Mouse (Mus musculus): ENCODE data around the gene Zc3h10. TPM values are rescaled to one million over a fixed set of nuclear protein-coding genes. Genes with fewer than 3 reads are reported as not detected.

Gene Zc3h10
- polyA plus RNA-seq, 1 experiment, result 15.2 TPM

DNA sequence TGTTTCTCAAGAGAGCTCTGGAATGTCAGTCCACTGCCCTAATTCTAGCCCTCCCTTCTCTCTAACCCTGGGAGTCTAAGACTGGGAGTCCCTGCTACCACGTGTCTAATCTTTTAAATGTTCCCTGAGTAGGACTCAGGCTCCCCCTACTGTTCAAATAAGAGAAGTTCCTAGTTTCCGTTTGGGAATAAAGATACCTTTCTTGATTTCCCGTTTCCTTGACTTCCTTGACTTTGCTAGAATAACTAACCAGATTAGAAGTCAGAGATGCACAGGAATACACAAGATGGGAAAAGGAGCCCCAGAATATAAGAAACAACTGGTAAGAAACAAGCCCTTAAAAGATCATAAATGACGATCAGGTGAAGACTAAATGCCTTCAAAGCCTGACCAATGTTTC, 1.2 kb downstream of the Zc3h10 start:
- WGBS, result 3% methylated on average over 4 of the region's 4 CpGs
- no peak for TF ChIP-seq CTCF (IDR thresholded peaks at IDR 0.05; ENCODE audit: extremely low read depth, insufficient read length, insufficient replicate concordance, low read depth, low read length)
- no peak for TF ChIP-seq POLR2A (IDR thresholded peaks at IDR 0.05; ENCODE audit: low read depth, low read length)

DNA sequence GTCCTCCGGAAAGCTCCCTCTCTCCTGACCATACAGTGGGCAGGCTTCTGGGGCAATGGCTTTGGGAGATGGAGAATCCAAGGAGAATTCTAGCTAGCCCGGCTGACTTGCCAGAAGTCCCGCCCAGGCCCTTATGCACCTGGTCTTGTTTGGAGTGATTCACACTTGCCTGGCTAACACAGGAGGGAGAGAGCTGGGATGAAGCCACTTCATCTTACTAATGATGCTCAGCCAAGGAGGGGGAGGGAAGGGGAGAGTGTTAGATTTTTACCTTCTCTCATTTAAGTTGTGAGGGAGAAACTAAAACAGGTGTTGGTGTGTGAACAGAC, 2.0 kb downstream of the Zc3h10 start:
- Histone ChIP-seq H3K4me3 (ENCODE audit: low read depth, low read length) (no peak overlapping the region), H3K36me3 (ENCODE audit: control insufficient read depth, insufficient read depth, low read length) (peaks cover 24% of the 10 kb centered on the region), H3K27me3 (ENCODE audit: control insufficient read depth, insufficient read depth, low read length) (no peaks in the 10 kb centered on the region), H3K27ac (ENCODE audit: insufficient read depth, low read depth, low read length) (no peak overlapping the region), H3K4me1 (ENCODE audit: control insufficient read depth, insufficient read depth, insufficient read length, low read length) (peaks cover 2% of the 10 kb centered on the region; the same call in 1 of the 2 replicates)
- TF ChIP-seq POLR2A (IDR thresholded peaks at IDR 0.05; ENCODE audit: low read depth, low read length) (no peak), CTCF (IDR thresholded peaks at IDR 0.05; ENCODE audit: extremely low read depth, insufficient read length, insufficient replicate concordance, low read depth, low read length) (no peak)
- WGBS, result 73% methylated on average over 3 of the region's 3 CpGs

More for the DNA sequence above, 1.2 kb downstream of the Zc3h10 start:
- Histone ChIP-seq H3K27ac (ENCODE audit: insufficient read depth, low read depth, low read length) (peak overlapping the region; percentile 87), H3K36me3 (ENCODE audit: control insufficient read depth, insufficient read depth, low read length) (peaks cover 24% of the 10 kb centered on the region), H3K4me3 (ENCODE audit: low read depth, low read length) (no peak overlapping the region), H3K4me1 (ENCODE audit: control insufficient read depth, insufficient read depth, insufficient read length, low read length) (peaks cover 2% of the 10 kb centered on the region; the same call in 1 of the 2 replicates), H3K27me3 (ENCODE audit: control insufficient read depth, insufficient read depth, low read length) (no peaks in the 10 kb centered on the region)

DNA sequence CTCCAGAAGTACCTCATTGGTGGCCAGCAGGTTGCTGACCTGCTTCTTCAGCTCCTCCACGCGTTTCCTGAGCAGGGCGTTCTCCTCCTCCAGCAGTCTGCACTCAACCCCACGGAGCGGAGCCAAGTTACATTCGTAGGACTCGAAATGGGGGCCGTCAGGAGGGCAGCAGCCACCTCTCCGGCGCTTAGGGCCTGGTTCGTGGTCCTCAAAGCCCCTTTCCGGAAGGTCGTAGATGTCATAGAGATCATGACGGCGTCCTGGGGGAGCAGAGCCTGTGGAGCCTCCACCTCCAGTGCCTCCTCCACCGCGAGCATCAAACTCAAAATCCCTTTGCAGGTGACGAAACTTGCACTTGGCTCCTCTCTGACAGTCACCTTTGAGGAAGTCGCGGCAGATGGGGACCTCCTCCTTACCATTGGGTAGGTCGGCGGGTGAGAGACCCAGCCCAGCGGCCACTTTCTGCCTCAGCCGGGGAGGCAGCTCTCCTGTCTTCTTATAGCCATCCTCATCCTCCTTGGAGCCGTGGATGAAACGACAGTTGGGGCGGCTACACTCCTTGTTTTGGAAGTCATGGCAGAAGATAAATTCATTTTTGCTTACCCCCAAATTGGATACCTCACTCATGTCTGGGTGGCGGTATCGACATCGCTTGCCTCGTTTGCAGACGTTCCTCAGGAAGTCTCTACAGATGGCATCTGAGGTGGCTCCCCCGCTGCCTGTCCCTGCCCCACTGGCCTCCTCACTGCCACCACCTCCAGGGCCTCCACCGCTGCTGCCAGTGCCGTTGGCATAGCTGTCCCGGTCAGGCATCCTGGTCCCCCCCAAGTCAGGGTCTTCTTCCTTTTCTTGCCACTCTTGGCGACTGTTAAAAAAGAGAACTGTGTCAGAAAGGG, 2.7 kb downstream of the Zc3h10 start:
- Histone ChIP-seq H3K27me3 (ENCODE audit: control insufficient read depth, insufficient read depth, low read length) (no peaks in the 10 kb centered on the region), H3K36me3 (ENCODE audit: control insufficient read depth, insufficient read depth, low read length) (peaks cover 24% of the 10 kb centered on the region), H3K4me3 (ENCODE audit: low read depth, low read length) (no peak overlapping the region), H3K4me1 (ENCODE audit: control insufficient read depth, insufficient read depth, insufficient read length, low read length) (peaks cover 2% of the 10 kb centered on the region; the same call in 1 of the 2 replicates), H3K27ac (ENCODE audit: insufficient read depth, low read depth, low read length) (no peak overlapping the region)
- TF ChIP-seq POLR2A (IDR thresholded peaks at IDR 0.05; ENCODE audit: low read depth, low read length) (no peak), CTCF (IDR thresholded peaks at IDR 0.05; ENCODE audit: extremely low read depth, insufficient read length, insufficient replicate concordance, low read depth, low read length) (no peak)
- WGBS, result 93% methylated on average over 37 of the region's 37 CpGs

DNA sequence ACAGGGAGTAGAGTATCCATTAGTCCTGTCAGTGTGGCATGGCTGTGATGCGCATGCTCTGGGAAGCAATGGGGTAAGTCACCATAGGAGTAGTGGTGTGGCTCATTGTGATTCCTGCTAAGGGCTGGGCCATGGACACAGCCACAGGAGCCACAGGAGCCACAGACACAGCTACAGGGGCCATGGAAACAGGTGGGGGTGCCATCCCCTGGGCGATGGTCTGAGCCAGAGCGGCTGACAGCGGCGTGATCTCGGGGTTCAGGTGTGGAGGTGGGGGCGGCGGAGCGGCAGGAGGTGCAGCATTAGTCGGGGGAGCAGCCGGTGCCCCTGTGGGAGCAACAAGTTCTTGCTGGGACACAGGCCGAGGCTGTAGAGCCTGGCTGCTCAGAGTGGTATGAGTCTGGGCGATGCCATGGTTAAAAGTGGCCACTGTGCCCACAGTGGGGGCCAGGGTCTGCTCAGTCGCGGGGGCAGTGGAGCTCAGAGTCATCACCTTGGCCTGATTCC, 3.4 kb downstream of the Zc3h10 start:
- peaks cover 24% of the 10 kb centered on the region for H3K36me3 ChIP-seq (ENCODE audit: control insufficient read depth, insufficient read depth, low read length)
- no peaks in the 10 kb centered on the region for H3K4me1 ChIP-seq (ENCODE audit: control insufficient read depth, insufficient read depth, insufficient read length, low read length)
- no peaks in the 10 kb centered on the region for H3K27me3 ChIP-seq (ENCODE audit: control insufficient read depth, insufficient read depth, low read length)
- H3K27ac ChIP-seq (ENCODE audit: insufficient read depth, low read depth, low read length), result no peak overlapping the region
- TF ChIP-seq POLR2A (IDR thresholded peaks at IDR 0.05; ENCODE audit: low read depth, low read length) (no peak), CTCF (IDR thresholded peaks at IDR 0.05; ENCODE audit: extremely low read depth, insufficient read length, insufficient replicate concordance, low read depth, low read length) (no peak)
- no peak overlapping the region for H3K4me3 ChIP-seq (ENCODE audit: low read depth, low read length)
- 96% methylated on average over 15 of the region's 15 CpGs for WGBS

- TF ChIP-seq POLR2A (IDR thresholded peaks at IDR 0.05; ENCODE audit: low read depth, low read length) (no peak), CTCF (IDR thresholded peaks at IDR 0.05; ENCODE audit: extremely low read depth, insufficient read length, insufficient replicate concordance, low read depth, low read length) (no peak)
- H3K27me3 ChIP-seq (ENCODE audit: control insufficient read depth, insufficient read depth, low read length), result no peaks in the 10 kb centered on the region
- 59% methylated on average over 2 of the region's 2 CpGs for WGBS
- H3K27ac ChIP-seq (ENCODE audit: insufficient read depth, low read depth, low read length), result no peak overlapping the region
- H3K36me3 ChIP-seq (ENCODE audit: control insufficient read depth, insufficient read depth, low read length), result peaks cover 24% of the 10 kb centered on the region
- H3K4me1 ChIP-seq (ENCODE audit: control insufficient read depth, insufficient read depth, insufficient read length, low read length), result no peaks in the 10 kb centered on the region
- H3K4me3 ChIP-seq (ENCODE audit: low read depth, low read length), result no peak overlapping the region
Measured at GRCm38 (mm10) chr10:128543100-128543499, 4.5 kb downstream of the Zc3h10 start.

- TF ChIP-seq CTCF (IDR thresholded peaks at IDR 0.05; ENCODE audit: extremely low read depth, insufficient read length, insufficient replicate concordance, low read depth, low read length), result no peak
- TF ChIP-seq POLR2A (IDR thresholded peaks at IDR 0.05; ENCODE audit: low read depth, low read length), result no peak
- peaks cover 4% of the 10 kb centered on the region; the same call in 1 of the 2 replicates for H3K36me3 ChIP-seq (ENCODE audit: control insufficient read depth, insufficient read depth, low read length)
- H3K27ac ChIP-seq (ENCODE audit: insufficient read depth, low read depth, low read length), result no peak overlapping the region
- H3K4me3 ChIP-seq (ENCODE audit: low read depth, low read length), result no peak overlapping the region
- 93% methylated on average over 1 of the region's 1 CpGs for WGBS
- peaks cover 4% of the 10 kb centered on the region; the same call in 1 of the 2 replicates for H3K4me1 ChIP-seq (ENCODE audit: control insufficient read depth, insufficient read depth, insufficient read length, low read length)
- H3K27me3 ChIP-seq (ENCODE audit: control insufficient read depth, insufficient read depth, low read length), result no peaks in the 10 kb centered on the region
Measured at GRCm38 (mm10) chr10:128538340-128538870, 9.2 kb downstream of the Zc3h10 start.

Data from small intestine, adult 2 months (tissue).